Mouse (Mus musculus) lung, embryonic 14.5 days (tissue): ENCODE data around the gene Esrrb. TPM values are rescaled to one million over a fixed set of nuclear protein-coding genes. Genes with fewer than 3 reads are reported as not detected.

Source experiments
- ATAC-seq: fragments of 200-750 bp; cut with Nextera tagmentation; 2 replicates; pipeline ENCODE4 v1.8.0; 2017; ENCODE audit warnings: mild to moderate bottlenecking, moderate TSS enrichment, moderate library complexity; ENCODE audit not compliant: insufficient read depth
- DNase-seq: peaks from one replicate; pipeline ENCODE4 v3.0.0-alpha.2; 2015
- H3K27ac ChIP-seq: fragments of 300-500 bp; sonication (generic); 2 replicates; pipeline ENCODE4 v1.5.1; 2014; ENCODE audit warnings: low read depth, mild to moderate bottlenecking, moderate library complexity
- H3K27me3 ChIP-seq: fragments of 300-500 bp; sonication (generic); 2 replicates; pipeline ENCODE4 v1.6.1; 2014; ENCODE audit warnings: low read length, control low read depth; ENCODE audit not compliant: insufficient read depth
- H3K36me3 ChIP-seq: fragments of 300-500 bp; sonication (generic); 2 replicates; pipeline ENCODE4 v1.6.1; 2014; ENCODE audit warnings: control low read depth; ENCODE audit not compliant: insufficient read depth
- H3K4me1 ChIP-seq: fragments of 300-500 bp; sonication (generic); 2 replicates; pipeline ENCODE4 v1.6.1; 2014; ENCODE audit warnings: antibody characterized with exemption, control low read depth; ENCODE audit not compliant: insufficient read depth
- H3K4me2 ChIP-seq: fragments of 300-500 bp; sonication (generic); 2 replicates; pipeline ENCODE4 v1.6.1; 2014; ENCODE audit warnings: mild to moderate bottlenecking
- H3K4me3 ChIP-seq: fragments of 300-500 bp; sonication (generic); 2 replicates; pipeline ENCODE4 v1.5.1; 2014; ENCODE audit warnings: low read depth, low read length
- H3K9ac ChIP-seq: fragments of 300-500 bp; sonication (generic); 2 replicates; pipeline ENCODE4 v1.6.1; 2014
- H3K9me3 ChIP-seq: fragments of 300-500 bp; sonication (generic); 2 replicates; pipeline ENCODE4 v1.6.1; 2016; ENCODE audit warnings: low read depth, low read length, control low read depth
- CTCF ChIP-seq: IDR thresholded peaks from 2 replicates; pipeline ENCODE4 v1.5.1; 2016; ENCODE audit warnings: antibody characterized with exemption, low read depth
- WGBS: fragments of 180-500 bp; shearing (Covaris S2); extraction: QIAGEN DNeasy Blood & Tissue Kit; methylation state at CpG from one replicate; pipeline ENCODE4 v1.1.7; 2014; 5-methylcytosine and 5-hydroxymethylcytosine counted together
- polyA plus RNA-seq: library from polyadenylated mRNA; unstranded; fragments of >200 nt; fragmentation: Nextera tagmentation; extraction: Ambion mirVana; gene quantifications from 2 replicates; pipeline ENCODE4 v1.2.1, GENCODE M21; 2014

Esrrb gene
- polyA plus RNA-seq, 1 experiment from 2014 or later: 0.17 TPM

DNA sequence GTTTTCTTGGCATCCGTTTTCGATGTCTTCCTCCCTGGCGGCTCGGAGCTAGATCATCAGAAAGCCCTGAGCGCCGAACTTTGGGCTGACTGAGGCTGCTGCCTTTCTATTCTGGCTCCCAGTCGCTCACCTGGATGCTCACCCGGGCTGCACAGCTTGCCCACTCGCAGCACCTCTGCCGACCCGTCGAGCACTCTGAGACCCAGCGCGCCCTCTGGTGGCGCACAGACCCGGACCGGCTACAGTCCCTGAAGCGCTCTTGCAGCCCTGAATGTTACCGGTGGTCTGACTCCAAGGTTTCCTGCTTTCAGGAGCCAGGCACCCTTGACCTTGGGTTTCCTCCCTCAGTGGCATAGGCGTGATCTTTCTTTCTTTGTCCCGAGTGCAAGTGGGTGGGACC is 41.8 kb downstream of the Esrrb start:
- H3K9ac ChIP-seq: no peak overlapping the region
- 4% methylated on average over 21 of the region's 21 CpGs for WGBS
- peaks cover 4% of the 10 kb centered on the region; the same call in 1 of the 2 replicates for H3K27me3 ChIP-seq
- H3K36me3 ChIP-seq: no peaks in the 10 kb centered on the region
- H3K27ac ChIP-seq: no peak overlapping the region
- peak; percentile 96 for TF ChIP-seq CTCF
- ATAC-seq (0 out of 2 replicates have a peak, but pooled peaks have one; percentile 58), DNase-seq (peak; percentile 91)
- H3K4me3 ChIP-seq: no peak overlapping the region; the same call in 1 of the 2 replicates
- no peaks in the 10 kb centered on the region for H3K4me1 ChIP-seq
- no peaks in the 10 kb centered on the region for H3K9me3 ChIP-seq
- peak overlapping the region; percentile 54 for H3K4me2 ChIP-seq

DNA sequence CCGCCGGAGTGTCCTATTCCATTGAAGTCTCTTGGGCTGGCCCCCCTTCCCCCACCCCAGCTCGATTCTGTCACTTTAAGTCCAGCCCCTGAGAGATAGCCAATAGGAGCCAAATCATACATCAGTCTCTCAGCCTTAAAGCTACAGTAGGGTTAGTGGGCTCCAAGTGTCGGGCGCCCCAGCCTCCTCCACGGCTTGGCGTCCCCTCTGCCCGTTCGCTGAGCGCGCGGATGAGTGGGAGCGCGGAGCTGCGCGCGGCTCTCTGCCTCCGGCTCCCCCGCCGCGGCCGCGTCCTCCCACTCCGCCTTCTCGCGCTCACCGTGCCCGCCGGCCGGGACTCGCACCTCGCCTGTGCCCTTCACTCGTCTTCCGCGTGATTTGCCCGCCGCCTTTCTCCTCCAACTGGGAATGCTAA is 60.6 kb downstream of the Esrrb start:
- under 1% methylated on average over 37 of the region's 37 CpGs for WGBS
- peaks cover 71% of the 10 kb centered on the region for H3K27me3 ChIP-seq

DNA sequence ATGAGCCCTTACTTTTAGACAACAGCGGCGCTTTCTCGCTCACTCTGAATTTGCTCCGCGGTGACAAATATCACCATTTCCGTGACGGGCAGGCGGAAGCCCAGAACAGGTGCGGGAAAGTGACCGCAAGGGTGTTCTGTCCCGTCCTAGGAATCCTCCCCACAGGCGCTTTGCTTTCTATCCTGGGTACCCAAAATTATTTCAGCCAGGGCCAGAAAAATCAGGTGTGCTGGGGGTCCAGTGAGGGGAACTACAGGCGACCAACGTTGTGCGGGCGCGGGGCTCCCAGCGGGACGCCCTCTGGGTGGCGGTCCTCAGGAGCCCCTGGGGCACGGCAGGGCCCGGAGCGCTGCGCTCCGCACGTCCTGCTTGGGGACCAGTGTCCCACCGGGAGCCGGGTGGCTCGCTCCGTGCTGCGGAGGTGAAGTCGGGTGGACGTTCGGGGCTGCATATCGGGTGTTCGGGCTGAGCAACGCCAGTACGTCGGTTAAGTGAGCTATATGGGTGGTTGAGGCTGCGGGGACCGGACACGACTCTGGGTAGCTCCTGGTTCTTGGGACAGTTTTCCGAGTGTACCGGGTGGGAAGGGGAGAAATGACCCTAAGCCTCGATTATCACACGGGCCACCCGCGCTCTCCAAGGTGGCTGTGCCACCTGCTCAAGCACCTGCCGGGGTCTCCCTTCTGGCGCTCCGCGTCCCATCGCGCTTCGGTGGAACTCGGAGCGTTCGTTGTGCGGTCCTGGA is 61.4 kb downstream of the Esrrb start:
- no peak for ATAC-seq
- peak overlapping the region; percentile 80 for H3K4me2 ChIP-seq
- TF ChIP-seq CTCF: no peak
- 1% methylated on average over 59 of the region's 59 CpGs for WGBS
- H3K4me1 ChIP-seq: no peaks in the 10 kb centered on the region
- no peak overlapping the region for H3K9ac ChIP-seq
- H3K9me3 ChIP-seq: no peaks in the 10 kb centered on the region
- peak overlapping the region; percentile 46 for H3K4me3 ChIP-seq
- no peaks in the 10 kb centered on the region for H3K36me3 ChIP-seq
- H3K27ac ChIP-seq: no peak overlapping the region
- no peak for DNase-seq
- peaks cover 76% of the 10 kb centered on the region for H3K27me3 ChIP-seq

More for the DNA sequence above, 60.6 kb downstream of the Esrrb start:
- no peaks in the 10 kb centered on the region for H3K9me3 ChIP-seq
- H3K4me1 ChIP-seq: no peaks in the 10 kb centered on the region
- ATAC-seq: peak; percentile 87
- H3K27ac ChIP-seq: no peak overlapping the region
- no peak for TF ChIP-seq CTCF
- H3K4me3 ChIP-seq: peak overlapping the region; percentile 46
- peak overlapping the region; percentile 80 for H3K4me2 ChIP-seq
- H3K36me3 ChIP-seq: no peaks in the 10 kb centered on the region
- DNase-seq: peak; percentile 50
- no peak overlapping the region; the same call in 1 of the 2 replicates for H3K9ac ChIP-seq

DNA sequence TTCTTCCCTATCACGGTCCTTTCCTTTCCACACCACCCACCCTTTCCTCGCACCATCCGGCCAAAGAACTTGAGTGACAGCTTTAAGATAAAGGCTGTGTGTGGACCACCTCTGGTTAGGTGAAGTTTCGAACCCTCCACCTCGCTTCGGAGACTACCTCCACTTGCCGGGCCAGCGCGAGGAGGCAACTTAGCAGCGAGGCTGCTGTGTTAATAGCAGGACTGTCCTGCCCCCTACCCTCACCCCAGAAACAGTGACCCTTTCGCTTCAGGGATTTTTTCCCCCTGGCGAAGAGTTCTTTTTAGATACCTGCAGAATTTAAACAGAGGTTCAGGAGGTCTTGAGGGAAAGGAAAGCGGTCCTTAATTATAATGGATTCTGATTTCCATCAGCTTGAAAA is 62.2 kb downstream of the Esrrb start:
- H3K36me3 ChIP-seq: no peaks in the 10 kb centered on the region
- H3K27ac ChIP-seq: no peak overlapping the region
- H3K4me3 ChIP-seq: no peak overlapping the region
- H3K9ac ChIP-seq: no peak overlapping the region
- H3K4me1 ChIP-seq: no peaks in the 10 kb centered on the region
- H3K4me2 ChIP-seq: no peak overlapping the region; the same call in 1 of the 2 replicates
- TF ChIP-seq CTCF: no peak
- ATAC-seq (no peak), DNase-seq (no peak)
- WGBS: 6% methylated on average over 13 of the region's 13 CpGs
- peaks cover 76% of the 10 kb centered on the region for H3K27me3 ChIP-seq
- no peaks in the 10 kb centered on the region for H3K9me3 ChIP-seq

DNA sequence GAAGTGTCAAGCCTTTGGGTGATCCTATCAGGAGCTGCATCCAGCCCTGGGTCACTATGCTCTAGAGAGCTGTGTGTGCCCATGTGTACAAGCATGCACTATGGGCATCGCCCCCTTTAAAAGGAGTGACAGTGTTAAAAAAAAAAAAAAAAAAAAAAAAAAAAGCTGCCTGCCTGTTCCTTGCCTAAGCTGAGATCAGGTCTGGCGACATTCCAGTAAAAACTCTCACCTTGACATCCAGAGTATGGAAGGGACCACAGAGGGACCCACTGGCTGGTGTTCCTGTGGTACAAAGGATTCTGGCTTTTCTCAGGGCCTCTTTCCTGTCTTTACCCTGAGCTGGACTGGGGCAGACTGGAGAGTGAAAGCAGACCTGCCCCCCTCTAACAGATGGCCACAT is 66.7 kb downstream of the Esrrb start:
- H3K4me3 ChIP-seq: no peak overlapping the region
- peaks cover 38% of the 10 kb centered on the region for H3K27me3 ChIP-seq
- DNase-seq: peak; percentile 68

DNA sequence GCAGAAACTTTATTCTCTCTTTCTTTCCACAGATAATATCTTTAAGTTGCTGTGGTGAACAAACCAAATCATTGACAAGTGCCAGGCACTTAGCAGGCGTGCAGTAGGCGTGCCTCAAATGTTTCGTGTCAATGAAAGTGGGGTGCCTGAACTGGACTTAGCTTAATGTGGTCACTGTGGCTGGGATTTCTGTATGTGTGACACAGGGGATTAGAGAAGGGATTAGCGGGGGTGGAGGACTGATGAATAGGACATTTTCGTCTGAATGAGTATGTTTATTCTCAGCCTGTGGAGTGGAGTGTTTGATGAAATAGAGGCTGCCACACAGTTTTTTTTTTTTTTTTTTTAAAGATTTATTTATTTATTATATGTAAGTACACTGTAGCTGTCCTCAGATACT is 70.8 kb downstream of the Esrrb start:
- ATAC-seq (no peak), DNase-seq (no peak)
- Histone ChIP-seq H3K4me2 (no peak overlapping the region), H3K27me3 (0 out of 2 replicates have a peak, but pooled peaks cover 4% of the 10 kb centered on the region), H3K4me3 (no peak overlapping the region), H3K4me1 (no peaks in the 10 kb centered on the region), H3K36me3 (no peaks in the 10 kb centered on the region), H3K9me3 (no peaks in the 10 kb centered on the region), H3K9ac (no peak overlapping the region), H3K27ac (no peak overlapping the region)
- no peak for TF ChIP-seq CTCF
- 61% methylated on average over 5 of the region's 5 CpGs for WGBS

More for the DNA sequence above, 66.7 kb downstream of the Esrrb start:
- 48% methylated on average over 2 of the region's 2 CpGs for WGBS
- H3K27ac ChIP-seq: 0 out of 2 replicates have a peak overlapping the region, but pooled peaks have one; percentile 12
- no peak overlapping the region for H3K9ac ChIP-seq
- no peak overlapping the region for H3K4me2 ChIP-seq
- H3K36me3 ChIP-seq: no peaks in the 10 kb centered on the region
- H3K9me3 ChIP-seq: no peaks in the 10 kb centered on the region
- H3K4me1 ChIP-seq: no peaks in the 10 kb centered on the region
- TF ChIP-seq CTCF: no peak
- ATAC-seq: peak; percentile 41; the same call in 1 of the 2 replicates

DNA sequence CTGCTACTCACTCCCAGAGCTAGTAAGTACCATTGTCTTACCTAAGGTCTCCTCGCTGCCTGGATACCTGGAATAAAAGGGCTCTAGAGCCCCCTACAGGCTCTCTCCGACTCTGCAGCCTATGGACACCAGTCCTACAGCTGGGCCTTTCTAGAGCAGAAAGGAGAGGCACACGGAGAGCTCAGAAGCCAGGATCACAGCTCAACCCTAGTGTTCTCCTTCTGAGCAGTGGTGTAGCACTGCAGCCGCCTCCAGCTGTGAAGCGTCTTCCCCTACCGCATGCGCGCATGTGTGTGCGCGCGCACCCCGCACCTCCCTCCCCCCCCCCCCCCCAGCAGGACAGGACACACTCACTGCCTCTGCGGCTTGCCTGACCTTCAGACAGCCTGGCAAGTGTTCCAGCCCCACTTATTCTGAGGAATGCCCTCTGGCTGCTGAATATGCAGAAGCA is 72.5 kb downstream of the Esrrb start:
- WGBS: 0% methylated on average over 9 of the region's 13 CpGs
- Histone ChIP-seq H3K4me3 (no peak overlapping the region), H3K36me3 (no peaks in the 10 kb centered on the region), H3K9me3 (no peaks in the 10 kb centered on the region), H3K4me2 (peak overlapping the region; percentile 51), H3K27me3 (no peaks in the 10 kb centered on the region), H3K27ac (no peak overlapping the region), H3K4me1 (no peaks in the 10 kb centered on the region), H3K9ac (no peak overlapping the region)
- TF ChIP-seq CTCF: peak; percentile 72
- DNase-seq: peak; percentile 90
- ATAC-seq: peak; percentile 75
